Mouse (Mus musculus): ENCODE data around the gene Klhdc9.

The Klhdc9 gene

GRCm38 (mm10) chr1:171360656-171361055, at the start of gene Klhdc9:
Klhdc9 (minus strand) TSS chr1:171360798.
- peak; percentile 83 for DNase-seq

GRCm38 (mm10) chr1:171410231-171410630, 49.6 kb upstream of the Klhdc9 start:
- DNase-seq: no peak

- no peak for DNase-seq
These were observed 46.7 kb upstream of the Klhdc9 start for GRCm38 (mm10) chr1:171407263-171407662.

GRCm38 (mm10) chr1:171402991-171403390, 42.4 kb upstream of the Klhdc9 start:
- DNase-seq: no peak

GRCm38 (mm10) chr1:171401821-171402220, 41.2 kb upstream of the Klhdc9 start:
- DNase-seq: no peak

GRCm38 (mm10) chr1:171390101-171390500, 29.5 kb upstream of the Klhdc9 start:
- DNase-seq: no peak

GRCm38 (mm10) chr1:171388376-171389102, 27.9 kb upstream of the Klhdc9 start, which contains the start of gene Arhgap30:
Arhgap30 (plus strand) TSS chr1:171388954.
- DNase-seq: no peak

- no peak for DNase-seq
These were observed 26.5 kb upstream of the Klhdc9 start for GRCm38 (mm10) chr1:171387099-171387498.

- no peak for DNase-seq
These were observed 24.6 kb upstream of the Klhdc9 start for GRCm38 (mm10) chr1:171385171-171385570.

- no peak for DNase-seq
These were observed 23.8 kb upstream of the Klhdc9 start for GRCm38 (mm10) chr1:171384361-171384760.

- no peak for DNase-seq
These were observed 21.6 kb upstream of the Klhdc9 start for GRCm38 (mm10) chr1:171382096-171382620.

GRCm38 (mm10) chr1:171379935-171380599, 19.5 kb upstream of the Klhdc9 start:
- DNase-seq: peak; percentile 85

- DNase-seq: peak; percentile 45
These were observed 17.7 kb upstream of the Klhdc9 start for GRCm38 (mm10) chr1:171378298-171378697.

GRCm38 (mm10) chr1:171375646-171376097, 15.1 kb upstream of the Klhdc9 start:
- DNase-seq: no peak

- no peak for DNase-seq
These were observed 13.3 kb upstream of the Klhdc9 start for GRCm38 (mm10) chr1:171373946-171374345.

GRCm38 (mm10) chr1:171372880-171373279, 12.3 kb upstream of the Klhdc9 start:
- no peak for DNase-seq

- DNase-seq: no peak
These were observed 9.4 kb upstream of the Klhdc9 start, which contains the start of gene Nectin4 for GRCm38 (mm10) chr1:171369845-171370556. Nectin4 (plus strand) TSS chr1:171370099.

- DNase-seq: no peak
These were observed 5.3 kb upstream of the Klhdc9 start for GRCm38 (mm10) chr1:171365934-171366333.

GRCm38 (mm10) chr1:171361106-171362103, 807 bp upstream of the Klhdc9 start:
- peak; percentile 76 for DNase-seq

- DNase-seq: peak; percentile 41
These were observed 345 bp downstream of the Klhdc9 start for GRCm38 (mm10) chr1:171360253-171360652.

- DNase-seq: peak; percentile 34
These were observed 2.2 kb downstream of the Klhdc9 start for GRCm38 (mm10) chr1:171358421-171358820.

- no peak for DNase-seq
These were observed 3.8 kb downstream of the Klhdc9 start for GRCm38 (mm10) chr1:171356814-171357213.
